Mouse (Mus musculus): Measurements from ENCODE around the gene Btnl4. TPM values are rescaled to one million over a fixed set of nuclear protein-coding genes. Genes with fewer than 3 reads are reported as not detected.
"Not testable (repeated sequence)": the region's sequence is repeated elsewhere in the genome, so short reads cannot be mapped to it uniquely, and the experiment has no call there.

Btnl4 gene
- not detected for polyA plus RNA-seq (2012; fragmentation: generic; extraction: Trizol)
- long read RNA-seq, experiment 1, result 0 reads
- long read RNA-seq, experiment 2, result 0 reads

DNA sequence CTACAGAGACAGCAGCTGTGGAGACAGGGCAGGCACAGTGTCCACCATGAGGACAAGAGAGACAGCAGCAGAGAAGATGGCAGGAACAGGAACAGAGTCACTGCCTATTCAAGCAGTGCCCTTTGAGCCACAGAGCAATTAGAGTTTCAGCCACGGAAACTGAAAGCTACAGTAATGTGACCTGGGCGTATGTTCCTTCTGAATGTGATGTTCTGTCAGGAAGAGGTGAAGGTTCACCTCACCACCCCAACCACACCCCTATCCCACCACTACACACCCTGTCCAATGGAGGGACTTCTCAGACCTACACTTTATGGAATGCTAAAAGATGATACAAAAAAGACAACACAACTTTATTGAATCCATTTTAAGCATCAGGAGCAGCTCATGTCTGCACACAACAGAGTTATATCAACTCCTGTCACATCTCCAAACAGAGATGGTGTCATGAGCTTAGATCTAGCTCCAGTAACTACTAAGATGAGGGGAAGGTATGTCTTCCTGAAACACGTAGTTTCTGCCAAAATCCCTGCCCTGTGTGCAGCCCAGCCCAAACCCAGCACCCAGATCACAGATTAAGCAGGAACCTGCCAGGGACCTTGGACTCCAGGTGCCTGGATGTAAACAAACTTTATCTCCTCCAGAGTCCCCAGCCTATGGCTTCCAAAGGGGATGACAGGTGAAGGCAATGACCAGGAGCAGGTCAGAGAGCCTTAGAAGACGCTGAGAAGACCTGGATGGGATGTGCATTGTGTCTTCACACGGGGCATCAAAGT lies at the start of gene Btnl4:
TSS of gene Btnl4 (minus strand) at position 81 of the 776 bp plus-strand sequence.
- H3ac ChIP-seq (ENCODE audit: control insufficient read depth, insufficient read length, low read depth); H3K79me2 ChIP-seq (ENCODE audit: control insufficient read depth, insufficient read depth); H3K36me3 ChIP-seq (ENCODE audit: control insufficient read depth, insufficient read depth); H3K4me3 ChIP-seq (ENCODE audit: insufficient read depth, poor library complexity, severe bottlenecking); H3K27me3 ChIP-seq (ENCODE audit: control insufficient read depth, insufficient read depth, insufficient read length); H3K79me3 ChIP-seq (ENCODE audit: low read depth): not testable (repeated sequence)

DNA sequence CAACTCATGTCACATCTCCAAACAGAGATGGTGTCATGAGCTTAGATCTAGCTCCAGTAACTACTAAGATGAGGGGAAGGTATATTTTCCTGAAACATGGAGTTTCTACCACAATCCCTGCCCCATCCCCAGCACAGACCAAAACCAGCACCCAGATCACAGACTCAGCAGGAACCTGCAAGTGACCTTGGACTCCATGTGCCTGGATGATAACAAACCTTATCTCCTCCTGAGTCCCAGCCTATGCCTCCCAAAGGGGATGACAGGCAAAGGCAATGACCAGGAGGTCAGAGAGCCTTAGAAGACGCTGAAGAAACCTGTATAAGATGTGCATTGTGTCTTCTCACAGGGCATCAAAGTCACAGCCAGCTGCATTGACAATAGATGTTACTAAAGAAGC lies 41.9 kb upstream of the Btnl4 start:
- Histone ChIP-seq H3K4me3 (ENCODE audit: insufficient read depth, poor library complexity, severe bottlenecking) (no peak overlapping the region), H3K36me3 (ENCODE audit: control insufficient read depth, insufficient read depth) (no peaks in the 10 kb centered on the region), H3K79me2 (ENCODE audit: control insufficient read depth, insufficient read depth) (no peaks in the 10 kb centered on the region), H3ac (ENCODE audit: control insufficient read depth, insufficient read length, low read depth) (no peak overlapping the region), H3K27me3 (ENCODE audit: control insufficient read depth, insufficient read depth, insufficient read length) (no peaks in the 10 kb centered on the region), H3K79me3 (ENCODE audit: low read depth) (no peaks in the 10 kb centered on the region)
- TF ChIP-seq MYOD1 (IDR thresholded peaks at IDR 0.05; ENCODE audit: control insufficient read depth, insufficient read length, low read depth) (no peak), FOSL1 (IDR thresholded peaks at IDR 0.05; ENCODE audit: insufficient read depth, low read length, poor library complexity, severe bottlenecking) (no peak), CEBPB (IDR thresholded peaks at IDR 0.05; ENCODE audit: low read depth) (no peak), MAX (IDR thresholded peaks at IDR 0.05) (no peak), CTCF (IDR thresholded peaks at IDR 0.05; ENCODE audit: control insufficient read depth, insufficient read depth, insufficient read length) (no peak), MYOG (IDR thresholded peaks at IDR 0.05; ENCODE audit: control insufficient read depth, extremely low read depth, insufficient read length) (no peak), USF1 (IDR thresholded peaks at IDR 0.05; ENCODE audit: low read depth) (no peak)

DNA sequence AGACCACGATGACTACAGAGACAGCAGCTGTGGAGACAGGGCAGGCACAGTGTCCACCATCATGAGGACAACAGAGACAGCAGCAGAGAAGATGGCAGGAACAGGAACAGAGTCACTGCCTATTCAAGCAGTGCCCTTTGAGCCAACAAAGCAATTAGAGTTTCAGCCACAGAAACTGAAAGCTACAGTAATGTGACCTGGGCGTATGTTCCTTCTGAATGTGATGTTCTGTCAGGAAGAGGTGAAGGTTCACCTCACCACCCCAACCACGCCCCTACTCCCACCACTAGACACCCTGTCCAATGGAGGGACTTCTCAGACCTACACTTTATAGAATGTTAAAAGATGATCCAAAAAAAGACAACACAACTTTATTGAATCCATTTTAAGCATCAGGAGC lies 41.5 kb upstream of the Btnl4 start:
- H3K27me3 ChIP-seq (ENCODE audit: control insufficient read depth, insufficient read depth, insufficient read length); H3K4me3 ChIP-seq (ENCODE audit: insufficient read depth, poor library complexity, severe bottlenecking); H3K79me2 ChIP-seq (ENCODE audit: control insufficient read depth, insufficient read depth); H3K36me3 ChIP-seq (ENCODE audit: control insufficient read depth, insufficient read depth); H3K79me3 ChIP-seq (ENCODE audit: low read depth); H3ac ChIP-seq (ENCODE audit: control insufficient read depth, insufficient read length, low read depth): not testable (repeated sequence)

DNA sequence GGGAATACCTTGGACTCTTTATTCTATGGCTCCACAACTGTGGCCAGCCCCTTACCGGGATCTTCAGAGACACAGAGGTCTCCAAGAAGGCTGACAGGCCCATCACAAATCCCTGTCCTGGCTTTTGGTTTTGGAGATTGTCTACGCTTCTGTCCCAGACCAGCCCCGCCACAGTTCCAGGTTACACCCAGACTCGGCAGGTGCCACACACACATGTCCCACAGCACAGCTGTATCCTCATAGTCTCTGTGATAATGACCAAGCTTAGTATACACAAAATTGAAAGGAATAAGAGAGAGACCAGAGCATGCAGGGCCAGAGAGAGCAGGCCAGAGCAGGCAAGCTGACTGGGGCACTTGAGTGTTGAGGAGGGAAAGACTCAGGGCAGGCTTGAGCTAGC lies 40.7 kb upstream of the Btnl4 start:
- Histone ChIP-seq H3K36me3 (ENCODE audit: control insufficient read depth, insufficient read depth) (no peaks in the 10 kb centered on the region), H3ac (ENCODE audit: control insufficient read depth, insufficient read length, low read depth) (no peak overlapping the region), H3K79me3 (ENCODE audit: low read depth) (no peaks in the 10 kb centered on the region), H3K27me3 (ENCODE audit: control insufficient read depth, insufficient read depth, insufficient read length) (no peaks in the 10 kb centered on the region), H3K4me3 (ENCODE audit: insufficient read depth, poor library complexity, severe bottlenecking) (no peak overlapping the region), H3K79me2 (ENCODE audit: control insufficient read depth, insufficient read depth) (no peaks in the 10 kb centered on the region)
- TF ChIP-seq USF1 (IDR thresholded peaks at IDR 0.05; ENCODE audit: low read depth) (no peak), MYOD1 (IDR thresholded peaks at IDR 0.05; ENCODE audit: control insufficient read depth, insufficient read length, low read depth) (no peak), MAX (IDR thresholded peaks at IDR 0.05) (no peak), FOSL1 (IDR thresholded peaks at IDR 0.05; ENCODE audit: insufficient read depth, low read length, poor library complexity, severe bottlenecking) (no peak), CEBPB (IDR thresholded peaks at IDR 0.05; ENCODE audit: low read depth) (no peak), CTCF (IDR thresholded peaks at IDR 0.05; ENCODE audit: control insufficient read depth, insufficient read depth, insufficient read length) (no peak), MYOG (IDR thresholded peaks at IDR 0.05; ENCODE audit: control insufficient read depth, extremely low read depth, insufficient read length) (no peak)

- H3K79me3 ChIP-seq (ENCODE audit: low read depth), result no peaks in the 10 kb centered on the region
- H3K27me3 ChIP-seq (ENCODE audit: control insufficient read depth, insufficient read depth, insufficient read length), result no peaks in the 10 kb centered on the region
- no peak for TF ChIP-seq MYOD1 (IDR thresholded peaks at IDR 0.05; ENCODE audit: control insufficient read depth, insufficient read length, low read depth)
- TF ChIP-seq FOSL1 (IDR thresholded peaks at IDR 0.05; ENCODE audit: insufficient read depth, low read length, poor library complexity, severe bottlenecking), result no peak
- no peak for TF ChIP-seq MYOG (IDR thresholded peaks at IDR 0.05; ENCODE audit: control insufficient read depth, extremely low read depth, insufficient read length)
- no peak for TF ChIP-seq MAX (IDR thresholded peaks at IDR 0.05)
- no peak for TF ChIP-seq CTCF (IDR thresholded peaks at IDR 0.05; ENCODE audit: control insufficient read depth, insufficient read depth, insufficient read length)
- TF ChIP-seq USF1 (IDR thresholded peaks at IDR 0.05; ENCODE audit: low read depth), result no peak
- no peak for TF ChIP-seq CEBPB (IDR thresholded peaks at IDR 0.05; ENCODE audit: low read depth)
- H3K79me2 ChIP-seq (ENCODE audit: control insufficient read depth, insufficient read depth), result no peaks in the 10 kb centered on the region
- H3ac ChIP-seq (ENCODE audit: control insufficient read depth, insufficient read length, low read depth), result no peak within 1 kb of the TSS
- H3K36me3 ChIP-seq (ENCODE audit: control insufficient read depth, insufficient read depth), result no peaks in the 10 kb centered on the region
- H3K4me3 ChIP-seq (ENCODE audit: insufficient read depth, poor library complexity, severe bottlenecking), result no peak within 1 kb of the TSS
Observed at GRCm38 (mm10) chr17:34517252-34517651, 40.1 kb upstream of the Btnl4 start, which contains the start of gene Btnl6. Gene Btnl6, minus strand, starts transcription at chr17:34517352.

DNA sequence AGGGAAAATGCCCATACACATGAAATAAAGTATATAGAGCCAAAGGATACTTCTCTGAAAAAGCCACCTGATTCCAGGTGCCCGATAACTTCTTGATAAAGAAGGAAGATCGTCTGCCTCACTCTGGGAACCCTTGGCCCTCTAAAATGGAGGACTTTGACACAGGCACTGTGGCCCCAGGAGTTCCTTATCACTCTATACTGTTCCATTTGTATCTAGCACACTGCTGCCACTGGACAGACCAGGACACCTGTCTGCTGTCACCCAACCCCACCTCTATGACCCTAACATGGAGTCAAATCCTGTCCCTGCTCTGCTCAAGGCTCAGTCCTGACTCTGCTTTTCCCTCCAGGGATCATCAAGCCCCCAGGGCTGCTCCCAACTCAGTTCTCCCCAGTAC lies 39.4 kb upstream of the Btnl4 start:
- Histone ChIP-seq H3ac (ENCODE audit: control insufficient read depth, insufficient read length, low read depth) (no peak overlapping the region), H3K36me3 (ENCODE audit: control insufficient read depth, insufficient read depth) (no peaks in the 10 kb centered on the region), H3K27me3 (ENCODE audit: control insufficient read depth, insufficient read depth, insufficient read length) (no peaks in the 10 kb centered on the region), H3K79me3 (ENCODE audit: low read depth) (no peaks in the 10 kb centered on the region), H3K79me2 (ENCODE audit: control insufficient read depth, insufficient read depth) (no peaks in the 10 kb centered on the region), H3K4me3 (ENCODE audit: insufficient read depth, poor library complexity, severe bottlenecking) (no peak overlapping the region)
- TF ChIP-seq MYOG (IDR thresholded peaks at IDR 0.05; ENCODE audit: control insufficient read depth, extremely low read depth, insufficient read length), result no peak
- TF ChIP-seq MAX (IDR thresholded peaks at IDR 0.05), result no peak
- no peak for TF ChIP-seq CTCF (IDR thresholded peaks at IDR 0.05; ENCODE audit: control insufficient read depth, insufficient read depth, insufficient read length)
- TF ChIP-seq USF1 (IDR thresholded peaks at IDR 0.05; ENCODE audit: low read depth), result no peak
- no peak for TF ChIP-seq MYOD1 (IDR thresholded peaks at IDR 0.05; ENCODE audit: control insufficient read depth, insufficient read length, low read depth)
- TF ChIP-seq FOSL1 (IDR thresholded peaks at IDR 0.05; ENCODE audit: insufficient read depth, low read length, poor library complexity, severe bottlenecking), result no peak
- no peak for TF ChIP-seq CEBPB (IDR thresholded peaks at IDR 0.05; ENCODE audit: low read depth)

GRCm38 (mm10) chr17:34511723-34512122 lies 34.6 kb upstream of the Btnl4 start:
- not testable (repeated sequence) for H3ac ChIP-seq (ENCODE audit: control insufficient read depth, insufficient read length, low read depth); H3K4me3 ChIP-seq (ENCODE audit: insufficient read depth, poor library complexity, severe bottlenecking)

More at GRCm38 (mm10) chr17:34511723-34512122, 34.6 kb upstream of the Btnl4 start:
- not testable (repeated sequence) for H3K27me3 ChIP-seq (ENCODE audit: control insufficient read depth, insufficient read depth, insufficient read length); H3K36me3 ChIP-seq (ENCODE audit: control insufficient read depth, insufficient read depth); H3K79me2 ChIP-seq (ENCODE audit: control insufficient read depth, insufficient read depth); H3K79me3 ChIP-seq (ENCODE audit: low read depth)

All from C2C12 (cell line).